Mouse (Mus musculus) CH12F3 (cell line): ENCODE measurements around the gene Unc13c.

Experiments
- in situ Hi-C: fragments of 300-500 bp; cut with MboI; formaldehyde crosslinking; loops from 2 replicates; pipeline ENCODE4 v1.14.3; 2020; ENCODE audit warnings: low sequenced_read_pairs

Unc13c gene

DNA sequence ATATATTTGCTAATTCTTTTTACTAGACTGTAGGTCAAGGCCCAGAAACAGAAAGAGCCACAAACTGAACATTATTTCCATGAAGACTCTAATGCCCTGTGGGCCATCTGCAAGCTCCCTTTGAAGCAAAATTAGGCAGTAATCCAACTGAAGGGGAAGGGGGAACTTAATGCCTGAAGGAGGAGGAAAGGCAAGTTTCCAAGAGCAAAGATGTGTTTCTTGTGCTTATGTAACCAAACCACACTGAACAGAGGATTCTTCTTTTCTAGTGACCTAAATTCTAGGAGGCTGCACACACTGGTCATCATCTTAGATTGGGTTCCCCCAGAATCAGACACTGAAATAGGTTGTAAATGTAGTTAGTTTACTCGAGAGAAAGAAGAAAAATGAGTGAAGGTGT is 85.6 kb downstream of the Unc13c start:
- in situ Hi-C loops: no loop called here

DNA sequence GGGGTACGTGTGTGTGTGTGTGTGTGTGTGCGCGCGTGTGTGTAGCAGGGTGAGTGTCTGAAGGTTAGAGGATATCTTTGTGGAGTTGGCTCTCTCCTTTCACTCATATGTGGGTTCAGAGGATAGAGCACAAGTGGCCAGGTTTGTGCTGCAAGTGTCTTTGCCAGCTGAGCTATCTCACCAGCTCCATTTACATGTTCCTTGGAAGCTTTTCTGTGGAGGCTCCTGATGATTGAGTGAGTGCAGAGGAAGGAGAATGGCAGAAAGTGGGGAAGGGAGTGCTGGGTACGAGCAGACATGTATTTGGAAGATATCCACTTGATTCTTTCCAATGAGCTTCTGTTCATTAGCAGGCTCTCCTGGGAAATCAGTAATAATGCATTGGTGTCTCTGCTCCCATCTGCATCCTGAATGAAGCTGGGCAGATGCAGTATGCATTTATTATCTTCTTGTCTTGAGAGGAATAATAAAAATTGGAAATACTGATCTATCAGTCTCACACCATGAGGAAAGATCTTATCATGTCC is 86.3 kb downstream of the Unc13c start:
- in situ Hi-C loops: no loop called here

- in situ Hi-C loops: no loop called here
Measured at GRCm38 (mm10) chr9:73867410-73868067, 101.2 kb downstream of the Unc13c start.

- in situ Hi-C loops: no loop called here
Measured at GRCm38 (mm10) chr9:73866666-73867065, 102.1 kb downstream of the Unc13c start.

DNA sequence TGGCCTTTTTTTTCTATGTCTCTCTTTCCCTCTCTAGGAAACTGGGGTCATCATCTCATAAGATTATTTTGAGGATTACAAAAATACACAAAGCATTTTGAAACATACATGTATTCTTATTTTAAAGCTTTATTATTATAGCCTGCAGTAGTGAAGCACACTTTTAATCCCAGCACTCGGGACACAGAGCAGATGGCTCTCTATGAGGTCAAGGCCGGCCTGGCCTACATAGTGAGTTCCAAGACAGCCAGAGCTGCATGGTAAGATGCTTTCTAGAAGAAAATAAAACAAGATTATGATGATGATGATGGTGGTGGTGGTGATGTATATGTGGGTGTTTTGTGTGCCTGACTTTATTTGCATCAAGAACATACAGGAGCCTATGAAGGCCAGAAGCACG is 109.3 kb downstream of the Unc13c start:
- in situ Hi-C loops: no loop called here

- in situ Hi-C loops: no loop called here
Measured at GRCm38 (mm10) chr9:73854281-73854680, 114.5 kb downstream of the Unc13c start.

GRCm38 (mm10) chr9:73806681-73807080 is 162.1 kb downstream of the Unc13c start:
- in situ Hi-C loops: no loop called here

DNA sequence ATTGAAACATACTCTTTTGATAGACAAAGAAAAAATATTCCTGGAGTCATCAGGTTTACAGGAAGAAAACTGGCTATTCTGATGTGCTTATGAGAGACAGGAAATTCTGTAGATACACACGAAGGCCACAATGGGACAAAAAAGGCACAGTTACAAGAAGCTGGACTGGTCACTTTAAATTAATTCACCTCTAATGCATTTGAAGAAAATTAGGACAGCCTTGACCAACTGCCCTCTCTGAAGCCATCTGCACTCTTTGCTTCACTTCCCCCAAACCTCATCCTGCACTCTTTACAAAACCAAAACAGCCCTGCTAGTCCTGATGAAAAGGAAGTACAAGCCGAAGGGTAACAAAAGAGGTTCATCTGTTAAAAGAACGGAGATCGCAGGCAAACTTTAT is 194.2 kb downstream of the Unc13c start:
- in situ Hi-C loops: no loop called here

- in situ Hi-C loops: no loop called here
Measured at GRCm38 (mm10) chr9:73755185-73755584, 213.6 kb downstream of the Unc13c start.

DNA sequence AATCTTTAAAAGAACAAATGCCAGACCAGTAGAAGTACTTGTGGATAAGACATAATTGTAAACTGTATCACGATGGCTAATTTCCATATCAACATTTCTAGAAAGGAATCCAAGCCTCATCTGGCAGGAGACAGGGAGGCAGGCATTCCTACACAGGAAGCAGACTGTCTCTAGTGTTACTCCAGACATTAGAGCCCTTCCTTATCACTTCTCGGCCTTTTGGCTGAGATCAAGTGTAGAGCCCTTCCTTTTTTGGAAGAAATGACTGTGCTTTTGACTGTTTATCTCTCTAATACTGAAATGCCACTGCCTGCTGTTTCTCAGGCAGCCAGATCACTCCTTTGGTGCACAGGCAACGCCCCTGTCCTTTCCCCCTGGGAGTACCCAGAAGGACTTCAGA is 215.3 kb downstream of the Unc13c start:
- in situ Hi-C loops: no loop called here

DNA sequence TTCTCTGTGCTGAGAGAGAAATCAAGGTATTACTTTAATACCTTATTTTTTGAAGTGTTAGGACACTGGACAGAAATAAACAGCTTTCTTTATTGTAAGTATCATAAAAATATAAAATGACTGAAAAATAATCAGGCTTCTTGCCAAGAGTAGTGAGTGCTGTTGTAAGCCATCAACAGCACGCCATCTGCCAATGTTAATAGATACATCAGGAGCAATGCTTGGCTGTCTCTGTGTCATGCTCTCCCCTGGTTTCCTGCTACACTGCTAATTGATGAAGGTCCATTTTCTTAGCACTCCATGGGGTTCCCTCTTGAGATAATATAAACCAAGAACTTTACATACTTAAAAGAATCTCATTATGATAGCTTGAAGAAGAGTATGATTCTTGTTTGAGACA is 217.4 kb downstream of the Unc13c start:
- in situ Hi-C loops: no loop called here

GRCm38 (mm10) chr9:73734446-73734845 is 234.3 kb downstream of the Unc13c start:
- in situ Hi-C loops: no loop called here

GRCm38 (mm10) chr9:73725717-73726662 is 242.8 kb downstream of the Unc13c start:
- in situ Hi-C loops: no loop called here

DNA sequence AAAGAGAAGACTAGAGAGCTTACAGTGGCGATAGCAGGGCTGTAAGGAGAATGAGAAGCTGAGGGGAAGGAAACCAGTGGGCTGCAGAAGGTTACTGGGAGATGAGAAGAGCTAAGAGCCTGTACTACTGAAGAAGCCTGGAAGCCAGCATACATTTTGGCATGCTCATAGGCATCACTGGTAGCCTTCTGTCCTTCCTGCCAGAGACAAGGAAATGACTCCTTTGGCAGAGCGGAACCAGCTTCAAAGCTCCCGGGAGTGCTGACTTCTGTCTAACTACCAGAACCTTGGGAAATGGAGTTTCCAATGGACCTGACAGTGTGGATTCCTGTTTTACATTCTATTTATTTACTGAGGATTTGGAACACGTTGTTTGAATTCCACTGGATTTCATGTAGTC is 244.0 kb downstream of the Unc13c start:
- in situ Hi-C loops: no loop called here

DNA sequence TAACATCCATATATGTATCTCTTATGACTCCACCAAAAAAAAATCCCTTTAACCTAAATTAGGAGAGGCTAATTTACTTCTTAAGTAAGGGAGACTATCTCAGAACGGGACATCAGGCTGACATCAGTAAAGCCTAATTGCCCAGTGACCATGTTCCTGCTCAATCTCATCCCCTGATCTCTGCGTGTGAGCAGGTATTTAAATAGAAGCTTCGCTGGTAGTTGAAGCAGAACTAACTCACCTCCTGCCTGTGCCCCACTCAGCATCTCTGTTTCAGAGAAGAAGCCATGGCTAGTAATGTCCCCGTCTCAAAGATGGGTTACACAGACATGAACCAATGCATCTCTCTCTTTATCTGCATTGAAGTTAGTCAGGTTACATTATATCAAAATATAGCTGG is 255.3 kb downstream of the Unc13c start:
- in situ Hi-C loops: no loop called here

DNA sequence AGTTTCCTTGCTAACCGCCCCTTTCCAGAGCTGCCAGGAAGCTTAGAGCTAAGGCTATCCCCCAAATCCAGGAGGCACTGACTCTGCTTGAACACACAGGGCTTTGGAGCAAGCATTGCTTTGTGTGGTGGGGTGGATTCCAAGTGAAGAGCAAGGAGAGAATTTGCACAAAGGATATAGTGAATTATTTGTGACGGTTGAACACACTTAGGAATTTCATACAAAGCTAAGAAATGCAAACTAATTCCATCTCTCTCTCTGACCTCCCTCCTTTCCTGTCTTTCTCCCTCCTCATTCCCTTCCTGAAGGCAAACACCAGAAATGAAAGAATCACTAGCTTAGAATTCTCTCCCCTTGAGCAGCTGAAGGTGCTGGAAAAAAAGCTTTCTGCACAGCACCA is 271.7 kb downstream of the Unc13c start:
- in situ Hi-C loops: no loop called here

DNA sequence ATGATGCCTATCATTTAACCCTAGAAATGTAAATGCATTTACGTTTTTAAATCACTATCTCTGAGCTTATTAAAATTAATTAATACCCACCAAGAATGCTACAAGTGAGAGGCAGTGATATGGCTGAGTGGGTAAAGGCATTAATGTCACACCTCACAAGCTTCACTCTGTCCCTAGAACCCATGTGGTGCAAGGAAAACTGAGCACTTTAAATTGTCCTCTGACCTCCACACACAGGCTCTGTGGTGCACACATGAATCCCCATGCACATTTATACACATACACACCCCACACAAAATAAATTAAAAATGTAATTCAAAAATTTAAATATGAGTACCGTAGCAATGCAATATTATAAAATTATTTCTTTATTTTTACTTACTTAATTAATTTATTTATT is 287.2 kb downstream of the Unc13c start:
- in situ Hi-C loops: no loop called here

DNA sequence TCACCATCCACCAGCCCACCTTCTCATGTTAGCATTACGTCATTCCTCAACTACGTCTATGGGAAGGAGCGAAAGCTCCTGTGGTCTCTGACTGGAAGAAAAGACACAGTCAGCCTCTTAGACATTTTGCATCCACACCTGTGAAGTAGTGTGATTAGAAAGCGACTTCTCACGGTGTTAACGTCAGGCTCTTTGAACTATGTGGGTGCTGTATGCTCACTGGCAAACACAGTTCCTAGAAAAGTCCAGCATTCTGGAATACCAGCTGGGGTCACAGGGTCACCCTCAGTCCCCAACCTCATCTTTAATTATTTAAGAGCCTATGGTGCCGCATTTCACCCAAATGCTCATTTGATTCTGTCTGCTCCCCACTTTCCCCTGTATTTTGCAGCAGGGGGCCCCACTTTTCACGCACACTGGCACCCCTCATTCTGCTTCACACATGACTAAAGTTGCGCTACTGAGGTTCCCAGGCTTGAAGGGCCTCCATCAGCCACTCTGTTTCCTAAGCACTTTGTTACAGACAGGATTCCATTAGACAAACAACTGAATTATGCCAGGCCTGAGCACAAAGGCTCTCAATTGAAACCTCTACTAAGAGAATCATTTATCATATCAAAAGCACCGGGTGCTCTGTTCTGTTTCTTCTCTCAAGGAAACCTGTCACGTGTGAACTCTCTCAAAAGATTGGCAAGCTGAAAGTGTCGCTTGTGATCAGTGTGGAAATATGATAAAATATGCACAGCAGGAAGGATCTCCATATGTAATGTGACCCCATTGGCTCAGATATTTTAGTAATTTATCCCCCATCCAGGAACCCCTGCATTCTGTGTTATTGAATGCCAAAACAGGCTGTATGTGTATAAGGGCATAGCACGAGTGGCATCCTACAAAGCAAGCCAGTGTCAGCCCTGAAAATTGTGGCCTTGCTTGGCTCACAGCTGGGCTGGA is 287.9 kb downstream of the Unc13c start:
- in situ Hi-C loops: no loop called here

DNA sequence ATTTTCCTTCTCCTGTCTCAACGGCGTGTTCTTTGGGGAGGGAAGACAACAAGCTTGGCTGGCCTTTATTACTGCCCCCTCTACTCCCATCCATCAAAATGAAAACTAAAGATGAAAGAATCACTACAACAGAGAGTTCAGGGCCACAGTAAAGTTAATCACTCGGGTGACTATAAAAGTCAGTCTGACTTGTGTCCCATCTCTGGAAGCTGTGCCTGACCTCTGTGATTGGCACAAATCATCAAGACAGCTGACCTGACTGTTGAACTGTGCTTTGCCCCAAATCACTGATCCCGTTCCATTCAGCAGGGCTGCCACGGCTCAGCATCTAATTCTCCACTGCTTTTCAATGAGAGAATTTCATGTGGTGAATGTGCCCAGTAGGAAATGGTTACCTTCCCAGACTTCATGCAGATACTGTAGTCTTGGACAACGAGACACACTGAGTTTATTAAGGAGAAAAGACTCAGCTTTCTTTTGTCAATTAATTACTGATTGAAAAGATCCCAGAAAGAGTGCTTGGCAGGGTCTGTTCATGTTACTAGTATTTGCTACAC is 297.0 kb downstream of the Unc13c start:
- in situ Hi-C loops: no loop called here

DNA sequence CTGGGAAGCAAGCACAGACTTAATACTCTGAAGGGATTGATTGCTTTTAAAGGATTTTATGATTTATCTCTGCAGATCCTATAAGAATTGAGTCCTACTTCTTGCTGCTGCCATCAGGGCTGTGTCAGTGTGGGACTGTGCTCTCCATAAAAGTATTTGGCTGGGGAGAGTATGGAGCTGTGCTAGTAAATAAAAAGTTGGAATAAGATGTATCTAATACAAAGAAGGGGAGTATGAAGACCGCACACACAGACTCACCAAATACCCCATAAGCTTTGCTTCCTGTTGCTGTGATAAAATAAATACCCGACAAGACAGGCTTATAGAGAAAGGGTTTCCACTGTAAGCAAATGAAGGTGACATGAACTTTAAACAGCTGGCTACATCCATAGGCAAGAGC is 298.7 kb downstream of the Unc13c start:
- in situ Hi-C loops: no loop called here

DNA sequence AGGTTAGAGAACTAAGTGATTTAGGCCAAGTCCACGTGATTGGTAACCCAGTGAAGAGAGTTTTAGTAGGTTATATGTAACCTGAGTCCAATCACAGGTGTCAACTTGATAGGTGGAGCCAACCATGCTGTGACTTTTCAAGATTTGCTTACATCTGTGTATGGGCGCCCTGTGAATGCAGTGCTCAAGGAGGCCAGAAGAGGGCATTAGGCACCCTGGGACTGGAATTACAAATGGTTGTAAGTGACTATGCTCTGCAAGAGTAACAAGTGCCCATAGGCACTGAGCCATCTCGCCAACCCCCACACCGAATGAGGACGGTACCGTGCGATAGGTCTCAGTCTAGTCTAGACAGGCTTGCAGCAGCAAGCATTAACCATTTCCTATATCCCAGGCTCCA is 305.9 kb downstream of the Unc13c start:
- in situ Hi-C loops: no loop called here
